Mouse (Mus musculus) retina, postnatal 1 day (tissue): ENCODE data around the gene Igfn1.
A peak's percentile ranks its signal among the peaks of the same experiment; 100 is the strongest.

ENCODE experiments used
- DNase-seq: peaks from one replicate; pipeline ENCODE4 v3.0.0-alpha.2; 2012

Igfn1 gene

GRCm38 (mm10) chr1:135929876-135930275 is 76.3 kb downstream of the Igfn1 start:
- peak; percentile 34 for DNase-seq

DNA sequence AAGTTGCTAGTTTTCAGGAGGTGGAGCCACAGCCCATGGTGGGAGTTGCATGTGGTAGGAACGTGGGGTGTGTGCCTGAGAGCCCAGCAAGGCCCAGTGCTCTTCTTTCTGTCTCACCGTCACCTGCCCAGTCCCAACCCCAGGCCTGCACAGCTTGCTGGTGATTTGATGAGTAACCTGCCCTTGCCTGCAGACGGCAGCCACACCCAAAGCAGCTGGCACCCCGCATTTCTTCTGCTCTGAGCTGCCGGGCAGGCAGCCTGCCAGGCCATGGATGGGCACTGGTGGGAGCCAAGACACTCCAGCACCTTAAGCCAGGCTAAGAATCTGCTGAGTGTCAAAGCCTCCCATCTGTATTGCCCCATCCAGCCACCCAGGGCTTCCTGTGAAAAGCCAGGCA is 80.3 kb downstream of the Igfn1 start:
- no peak for DNase-seq

- no peak for DNase-seq
Observed at GRCm38 (mm10) chr1:135924377-135924994, 81.7 kb downstream of the Igfn1 start.

DNA sequence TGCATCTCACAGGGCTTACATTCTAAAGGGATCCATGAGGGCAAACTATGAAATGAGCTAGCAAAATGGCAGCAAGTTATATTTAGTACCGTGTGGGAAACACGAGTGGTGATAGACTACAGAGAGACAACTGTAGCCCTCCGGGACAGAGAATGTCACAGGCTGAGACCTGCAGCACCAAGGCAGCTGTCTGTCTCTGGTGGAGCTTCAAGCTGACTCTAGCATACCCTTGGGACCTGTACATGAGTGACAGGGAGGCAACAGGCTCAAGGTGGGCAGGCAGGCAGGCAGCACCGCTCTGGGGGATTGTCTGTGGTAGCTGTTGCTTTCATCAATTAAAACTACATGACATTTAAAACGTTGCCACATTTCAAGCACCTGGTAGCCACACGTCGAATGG is 82.9 kb downstream of the Igfn1 start:
- no peak for DNase-seq

GRCm38 (mm10) chr1:135918644-135919407 is 87.3 kb downstream of the Igfn1 start, which contains the start of gene Pkp1:
Gene Pkp1 (minus strand): TSS chr1:135919207.
- peak; percentile 36 for DNase-seq

DNA sequence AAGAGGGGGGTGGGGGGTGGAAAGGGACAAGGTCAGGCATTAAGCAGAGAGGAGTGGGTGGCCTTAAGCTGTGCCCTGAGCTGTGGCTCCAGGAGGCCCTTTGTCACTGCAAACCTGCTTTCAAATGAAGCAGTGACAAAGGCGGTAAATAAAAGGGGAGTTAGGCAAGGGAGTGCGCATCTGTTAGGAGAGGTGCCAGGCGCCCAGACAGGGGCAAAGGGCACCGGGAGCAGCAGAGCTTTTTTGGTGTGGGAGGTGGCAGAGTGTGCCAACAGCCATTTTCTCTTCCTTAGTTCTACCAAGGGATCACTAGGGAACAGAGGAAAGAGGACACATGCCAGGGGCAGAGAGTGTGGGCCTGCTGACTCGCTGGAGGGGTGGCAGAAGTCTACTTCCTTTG is 88.9 kb downstream of the Igfn1 start:
- no peak for DNase-seq

GRCm38 (mm10) chr1:135916486-135917058 is 89.6 kb downstream of the Igfn1 start:
- no peak for DNase-seq

- no peak for DNase-seq
Observed at GRCm38 (mm10) chr1:135913657-135914056, 92.5 kb downstream of the Igfn1 start.

- peak; percentile 75 for DNase-seq
Observed at GRCm38 (mm10) chr1:135909381-135909780, 96.8 kb downstream of the Igfn1 start.

DNA sequence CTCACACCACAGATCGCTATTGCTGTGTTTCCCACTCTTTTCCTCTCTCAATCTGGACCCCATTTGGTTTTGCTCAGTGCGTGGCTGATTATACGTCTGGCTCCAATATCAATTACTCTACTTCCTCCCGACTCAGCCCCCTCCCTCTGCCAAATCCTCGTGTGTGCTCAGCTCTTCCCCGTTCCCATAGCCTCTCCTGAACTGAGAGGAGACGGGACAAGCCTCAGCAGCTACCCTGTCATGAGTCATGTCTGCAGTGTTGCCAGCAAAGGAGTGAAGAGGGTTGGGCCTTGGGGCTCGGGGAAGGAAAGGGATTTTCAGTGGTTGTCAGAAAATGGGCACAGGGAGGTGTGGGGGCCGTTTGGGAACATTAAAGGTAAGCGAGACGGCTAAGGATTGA is 99.4 kb downstream of the Igfn1 start:
- no peak for DNase-seq
